In the genomic region with DNA sequence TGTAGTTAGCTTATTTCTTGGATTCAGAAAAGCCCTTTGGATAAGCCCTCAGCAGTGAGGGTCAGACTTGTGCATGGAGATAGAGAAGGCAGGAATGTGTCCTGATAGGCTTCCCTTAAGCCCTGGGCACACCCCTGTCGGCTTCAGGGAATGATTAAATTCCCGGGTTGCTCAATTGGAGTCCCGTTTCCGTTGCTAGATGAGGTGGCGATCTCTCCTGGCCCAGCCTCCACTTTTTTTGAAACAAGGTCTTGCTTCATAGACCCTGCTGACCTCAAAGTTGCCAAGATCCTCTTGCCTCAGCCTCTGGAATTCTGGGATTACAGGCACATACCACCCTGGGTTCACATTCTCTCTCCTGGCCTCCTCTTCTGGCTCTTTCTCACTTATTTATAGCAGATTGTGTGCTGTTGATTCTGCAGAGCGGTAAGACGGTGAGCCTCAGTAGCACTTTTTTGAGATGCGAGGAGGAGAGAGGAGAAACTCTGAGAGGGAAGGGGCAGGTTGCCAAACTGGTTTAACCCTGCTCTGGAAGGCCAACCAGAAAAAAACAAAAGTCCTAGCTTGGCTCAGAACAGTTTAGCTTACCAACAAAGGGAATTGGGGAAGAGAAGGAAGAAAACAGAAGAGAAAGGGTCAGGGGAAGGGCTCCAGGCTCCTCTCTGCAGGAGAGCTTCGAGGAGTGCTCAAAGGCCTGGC, we compare ENCODE assay signal across 10 mouse cellular contexts.
DNase-seq lines count a peak whose midpoint lies in the region; ATAC-seq and TF ChIP-seq lines count a peak whose summit lies in the region.
"Had no signal": no experiment of that assay in that cellular context is flagged by ENCODE, and none has a peak within 500 bp of the region (broad histone marks: within the 10 kb centered on the region; RNA-seq: fewer than 3 reads in every experiment).

No protein-coding gene starts in this region.

- no peak for TF ChIP-seq CTCF in C2C12 (IDR thresholded peaks at IDR 0.05; ENCODE audit: control insufficient read depth, insufficient read depth, insufficient read length)
- no peak for TF ChIP-seq CTCF in lung, adult 2 months (IDR thresholded peaks at IDR 0.05; ENCODE audit: insufficient read depth, low read length)
- no peak for TF ChIP-seq CTCF in midbrain, postnatal 0 days (IDR thresholded peaks at IDR 0.05)

- ATAC-seq in forebrain, embryonic 13.5 days, result no peak
- ATAC-seq in forebrain, embryonic 14.5 days, result no peak
- ATAC-seq in midbrain, postnatal 0 days (ENCODE audit: low FRiP score), result no peak

- no peaks in the 10 kb centered on the region for H3K79me2 ChIP-seq in C2C12 (ENCODE audit: control insufficient read depth, insufficient read depth)

- no peak overlapping the region for H3ac ChIP-seq in C2C12 (ENCODE audit: control insufficient read depth, insufficient read length, low read depth)

- WGBS in forebrain, embryonic 10.5 days, result 20% methylated on average over 9 of the region's 9 CpGs
- 19% methylated on average over 9 of the region's 9 CpGs for WGBS in forebrain, embryonic 13.5 days
- WGBS in lung, adult 2 months, result 32% methylated on average over 9 of the region's 9 CpGs
- WGBS in forebrain, embryonic 14.5 days, result 25% methylated on average over 9 of the region's 9 CpGs
- 30% methylated on average over 9 of the region's 9 CpGs for WGBS in midbrain, postnatal 0 days

- peak overlapping the region; percentile 44; the same call in 1 of the 2 replicates for H3K27ac ChIP-seq in forebrain, embryonic 10.5 days
- no peak overlapping the region for H3K27ac ChIP-seq in forebrain, embryonic 13.5 days
- no peak overlapping the region for H3K27ac ChIP-seq in forebrain, embryonic 14.5 days (ENCODE audit: low read depth, low read length)
- H3K27ac ChIP-seq in midbrain, postnatal 0 days (ENCODE audit: low read depth, low read length), result no peak overlapping the region
- H3K27ac ChIP-seq: embryonic facial prominence, embryonic 12.5 days; neural tube, embryonic 12.5 days had no signal

- no peak for TF ChIP-seq POLR2A in lung, adult 2 months (IDR thresholded peaks at IDR 0.05; ENCODE audit: borderline replicate concordance, extremely low read depth, low read depth, low read length)

- H3K27me3 ChIP-seq in forebrain, embryonic 10.5 days (ENCODE audit: poor library complexity, severe bottlenecking), result peaks cover 4% of the 10 kb centered on the region; the same call in 1 of the 2 replicates
- no peaks in the 10 kb centered on the region for H3K27me3 ChIP-seq in forebrain, embryonic 13.5 days
- no peaks in the 10 kb centered on the region for H3K27me3 ChIP-seq in C2C12 (ENCODE audit: control insufficient read depth, insufficient read depth, insufficient read length)
- H3K27me3 ChIP-seq in forebrain, embryonic 14.5 days (replicated peaks; ENCODE audit: control insufficient read depth, insufficient read depth, low read length), result no peaks in the 10 kb centered on the region
- H3K27me3 ChIP-seq in midbrain, postnatal 0 days (ENCODE audit: insufficient read depth, low read length), result no peaks in the 10 kb centered on the region
- H3K27me3 ChIP-seq: embryonic facial prominence, embryonic 12.5 days; neural tube, embryonic 12.5 days had no signal

- H3K4me3 ChIP-seq in forebrain, embryonic 10.5 days, result no peak overlapping the region
- H3K4me3 ChIP-seq in forebrain, embryonic 13.5 days, result no peak overlapping the region
- H3K4me3 ChIP-seq in C2C12 (ENCODE audit: insufficient read depth, poor library complexity, severe bottlenecking), result no peak overlapping the region
- H3K4me3 ChIP-seq in lung, adult 2 months (replicated peaks; ENCODE audit: extremely low read depth, low read depth, low read length), result no peak overlapping the region
- no peak overlapping the region for H3K4me3 ChIP-seq in forebrain, embryonic 14.5 days (ENCODE audit: low read depth, low read length)
- no peak overlapping the region for H3K4me3 ChIP-seq in midbrain, postnatal 0 days (ENCODE audit: low read depth, low read length)
- H3K4me3 ChIP-seq: embryonic facial prominence, embryonic 12.5 days; neural tube, embryonic 12.5 days had no signal

- no peaks in the 10 kb centered on the region for H3K9me3 ChIP-seq in forebrain, embryonic 10.5 days
- H3K9me3 ChIP-seq in forebrain, embryonic 13.5 days (replicated peaks), result no peaks in the 10 kb centered on the region
- H3K9me3 ChIP-seq in forebrain, embryonic 14.5 days (replicated peaks; ENCODE audit: control insufficient read depth, low read length), result no peaks in the 10 kb centered on the region
- H3K9me3 ChIP-seq in midbrain, postnatal 0 days (ENCODE audit: low read length), result no peaks in the 10 kb centered on the region
- H3K9me3 ChIP-seq: embryonic facial prominence, embryonic 12.5 days; neural tube, embryonic 12.5 days had no signal

- H3K4me2 ChIP-seq in forebrain, embryonic 13.5 days, result no peak overlapping the region
- H3K4me2 ChIP-seq in forebrain, embryonic 14.5 days (ENCODE audit: low read length), result no peak overlapping the region
- H3K4me2 ChIP-seq in midbrain, postnatal 0 days (ENCODE audit: low read depth, low read length, poor library complexity, severe bottlenecking), result no peak overlapping the region
- H3K4me2 ChIP-seq: embryonic facial prominence, embryonic 12.5 days; neural tube, embryonic 12.5 days had no signal

- no peaks in the 10 kb centered on the region for H3K79me3 ChIP-seq in C2C12 (ENCODE audit: low read depth)

- no peaks in the 10 kb centered on the region for H3K36me3 ChIP-seq in forebrain, embryonic 10.5 days (replicated peaks)
- no peaks in the 10 kb centered on the region for H3K36me3 ChIP-seq in forebrain, embryonic 13.5 days (ENCODE audit: poor library complexity, severe bottlenecking)
- no peaks in the 10 kb centered on the region for H3K36me3 ChIP-seq in C2C12 (ENCODE audit: control insufficient read depth, insufficient read depth)
- no peaks in the 10 kb centered on the region for H3K36me3 ChIP-seq in forebrain, embryonic 14.5 days (ENCODE audit: control insufficient read depth, insufficient read depth, low read length)
- H3K36me3 ChIP-seq in midbrain, postnatal 0 days (ENCODE audit: insufficient read depth, low read length), result no peaks in the 10 kb centered on the region
- H3K36me3 ChIP-seq: embryonic facial prominence, embryonic 12.5 days; neural tube, embryonic 12.5 days had no signal

- peaks cover 23% of the 10 kb centered on the region for H3K4me1 ChIP-seq in forebrain, embryonic 10.5 days
- H3K4me1 ChIP-seq in forebrain, embryonic 13.5 days, result peaks cover 7% of the 10 kb centered on the region; the same call in 1 of the 2 replicates
- H3K4me1 ChIP-seq in lung, adult 2 months (ENCODE audit: control insufficient read depth, insufficient read depth, low read length), result peaks cover 19% of the 10 kb centered on the region
- H3K4me1 ChIP-seq in forebrain, embryonic 14.5 days (ENCODE audit: control insufficient read depth, insufficient read depth, low read length), result no peaks in the 10 kb centered on the region
- H3K4me1 ChIP-seq in midbrain, postnatal 0 days (ENCODE audit: insufficient read depth, low read length), result no peaks in the 10 kb centered on the region

- no peak overlapping the region for H3K9ac ChIP-seq in forebrain, embryonic 13.5 days
- H3K9ac ChIP-seq in forebrain, embryonic 14.5 days (ENCODE audit: low read length), result no peak overlapping the region
- H3K9ac ChIP-seq in midbrain, postnatal 0 days (replicated peaks; ENCODE audit: low read length, poor library complexity, severe bottlenecking), result no peak overlapping the region
- H3K9ac ChIP-seq: embryonic facial prominence, embryonic 12.5 days; neural tube, embryonic 12.5 days had no signal

- DNase-seq in forebrain, embryonic 10.5 days (ENCODE audit: extremely low spot score, low spot score), result no peak
- peak; percentile 69 for DNase-seq in fibroblast of lung, adult 2 months (ENCODE audit: low read depth)
- DNase-seq in lung, adult 2 months, result peak; percentile 49
- no peak for DNase-seq in right cerebral cortex, postnatal 10 days (ENCODE audit: low spot score in 2 of 2)
- no peak for DNase-seq in forebrain, embryonic 14.5 days (ENCODE audit: low spot score)
- no peak for DNase-seq in midbrain, postnatal 0 days (ENCODE audit: low spot score)

TF ChIP-seq in C2C12, 6 proteins besides CTCF, POLR2A, EP300 and RAD21:
- TF ChIP-seq FOSL1 (IDR thresholded peaks at IDR 0.05; ENCODE audit: insufficient read depth, low read length, poor library complexity, severe bottlenecking), result no peak
- peak; percentile 64 for TF ChIP-seq CEBPB (IDR thresholded peaks at IDR 0.05; ENCODE audit: low read depth)
- TF ChIP-seq USF1 (IDR thresholded peaks at IDR 0.05; ENCODE audit: low read depth), result no peak

Comparison
In these comparisons a context has a peak if more than half of its experiments do, and no peak if none do; other contexts are left out.
1. DNase-seq: peak in fibroblast of lung, adult 2 months (single experiment) and lung, adult 2 months (single experiment); none in forebrain, embryonic 10.5 days (single experiment), right cerebral cortex, postnatal 10 days (0 of 2), forebrain, embryonic 14.5 days (single experiment) and midbrain, postnatal 0 days (single experiment).